ENCODE assay signal across 8 mouse cellular contexts in genomic region chr13:60409706-60410502, GRCm38 (mm10).
DNase-seq lines count a peak whose midpoint lies in the region; ATAC-seq and TF ChIP-seq lines count a peak whose summit lies in the region.

No protein-coding gene starts in this region.

- 55% methylated on average over 14 of the region's 14 CpGs for WGBS in stomach, embryonic 14.5 days
- WGBS in stomach, postnatal 0 days, result 50% methylated on average over 14 of the region's 14 CpGs
- 80% methylated on average over 14 of the region's 14 CpGs for WGBS in forebrain, embryonic 14.5 days
- 67% methylated on average over 14 of the region's 14 CpGs for WGBS in forebrain, embryonic 12.5 days

- H3K9me3 ChIP-seq in stomach, embryonic 14.5 days (ENCODE audit: control insufficient read depth, low read depth, low read length), result no peaks in the 10 kb centered on the region
- H3K9me3 ChIP-seq in stomach, postnatal 0 days (ENCODE audit: control insufficient read depth, low read length), result no peaks in the 10 kb centered on the region
- H3K9me3 ChIP-seq in forebrain, embryonic 14.5 days (replicated peaks; ENCODE audit: control insufficient read depth, low read length), result no peaks in the 10 kb centered on the region
- no peaks in the 10 kb centered on the region for H3K9me3 ChIP-seq in forebrain, embryonic 12.5 days

- peak; percentile 23; the same call in 1 of the 2 replicates for ATAC-seq in stomach, embryonic 14.5 days (ENCODE audit: insufficient number of reproducible peaks, insufficient read depth, low FRiP score, low read depth)
- no peak for ATAC-seq in stomach, postnatal 0 days (ENCODE audit: low FRiP score, low TSS enrichment)
- no peak for ATAC-seq in forebrain, embryonic 14.5 days
- no peak for ATAC-seq in forebrain, embryonic 12.5 days (ENCODE audit: low FRiP score)

- no peak overlapping the region for H3K4me2 ChIP-seq in stomach, embryonic 14.5 days (replicated peaks; ENCODE audit: low read depth, low read length)
- H3K4me2 ChIP-seq in stomach, postnatal 0 days (replicated peaks; ENCODE audit: low read depth), result no peak overlapping the region
- H3K4me2 ChIP-seq in forebrain, embryonic 14.5 days (ENCODE audit: low read length), result no peak overlapping the region
- H3K4me2 ChIP-seq in forebrain, embryonic 12.5 days, result no peak overlapping the region

- H3K4me1 ChIP-seq in stomach, embryonic 14.5 days (ENCODE audit: control insufficient read depth, insufficient read depth, low read length), result no peaks in the 10 kb centered on the region
- no peaks in the 10 kb centered on the region for H3K4me1 ChIP-seq in stomach, postnatal 0 days (replicated peaks; ENCODE audit: control insufficient read depth, insufficient read depth)
- peaks cover 9% of the 10 kb centered on the region for H3K4me1 ChIP-seq in embryonic fibroblast, embryonic 13.5 days (ENCODE audit: control insufficient read depth, insufficient read depth, low read length)
- no peaks in the 10 kb centered on the region for H3K4me1 ChIP-seq in forebrain, embryonic 14.5 days (ENCODE audit: control insufficient read depth, insufficient read depth, low read length)
- H3K4me1 ChIP-seq in forebrain, embryonic 12.5 days, result no peaks in the 10 kb centered on the region

- H3K27ac ChIP-seq in stomach, embryonic 14.5 days (ENCODE audit: low read length), result peak overlapping the region; percentile 74; the same call in 1 of the 2 replicates
- H3K27ac ChIP-seq in stomach, postnatal 0 days (replicated peaks), result no peak overlapping the region; the same call in 1 of the 2 replicates
- peak overlapping the region; percentile 94 for H3K27ac ChIP-seq in embryonic fibroblast, embryonic 13.5 days (ENCODE audit: insufficient read depth, low read length)
- no peak overlapping the region for H3K27ac ChIP-seq in forebrain, embryonic 14.5 days (ENCODE audit: low read depth, low read length)
- H3K27ac ChIP-seq in forebrain, embryonic 12.5 days, result no peak overlapping the region

- H3K4me3 ChIP-seq in stomach, embryonic 14.5 days (ENCODE audit: low read depth, low read length), result no peak overlapping the region
- H3K4me3 ChIP-seq in stomach, postnatal 0 days (ENCODE audit: low read depth, low read length), result no peak overlapping the region
- H3K4me3 ChIP-seq in embryonic fibroblast, embryonic 13.5 days (ENCODE audit: insufficient read depth, low read length), result no peak overlapping the region
- no peak overlapping the region for H3K4me3 ChIP-seq in forebrain, embryonic 14.5 days (ENCODE audit: low read depth, low read length)
- no peak overlapping the region for H3K4me3 ChIP-seq in forebrain, embryonic 12.5 days (replicated peaks)

- TF ChIP-seq POLR2A in embryonic fibroblast, embryonic 13.5 days (IDR thresholded peaks at IDR 0.05; ENCODE audit: low read depth, low read length), result peak; percentile 30; the same call in 1 of the 2 replicates

- no peak for DNase-seq in stomach, postnatal 0 days (ENCODE audit: low spot score)
- peak; percentile 95 for DNase-seq in hindlimb bud, embryonic 11.5 days (ENCODE audit: extremely low spot score, low read depth, low spot score)
- DNase-seq in yolk sac, embryonic 10.5 days (ENCODE audit: low spot score), result peak; percentile 33
- DNase-seq in spleen, postnatal 36 days (ENCODE audit: low spot score in 2 of 2), result no peak
- no peak for DNase-seq in forebrain, embryonic 14.5 days (ENCODE audit: low spot score)

- no peak for TF ChIP-seq EP300 in stomach, postnatal 0 days (optimal IDR thresholded peaks at IDR 0.05)

- TF ChIP-seq CTCF in stomach, postnatal 0 days (IDR thresholded peaks at IDR 0.05; ENCODE audit: low read depth), result no peak
- no peak for TF ChIP-seq CTCF in embryonic fibroblast, embryonic 13.5 days (IDR thresholded peaks at IDR 0.05; ENCODE audit: borderline replicate concordance, insufficient read depth, low read length)

- H3K36me3 ChIP-seq in stomach, embryonic 14.5 days (ENCODE audit: control insufficient read depth, insufficient read depth, low read length), result no peaks in the 10 kb centered on the region
- H3K36me3 ChIP-seq in stomach, postnatal 0 days (ENCODE audit: control insufficient read depth, insufficient read depth, low read length), result no peaks in the 10 kb centered on the region
- no peaks in the 10 kb centered on the region for H3K36me3 ChIP-seq in forebrain, embryonic 14.5 days (ENCODE audit: control insufficient read depth, insufficient read depth, low read length)
- no peaks in the 10 kb centered on the region for H3K36me3 ChIP-seq in forebrain, embryonic 12.5 days (replicated peaks)

- H3K27me3 ChIP-seq in stomach, embryonic 14.5 days (ENCODE audit: control insufficient read depth, insufficient read depth, low read length), result no peaks in the 10 kb centered on the region
- H3K27me3 ChIP-seq in stomach, postnatal 0 days (ENCODE audit: control insufficient read depth, insufficient read depth, low read length), result no peaks in the 10 kb centered on the region
- no peaks in the 10 kb centered on the region for H3K27me3 ChIP-seq in forebrain, embryonic 14.5 days (replicated peaks; ENCODE audit: control insufficient read depth, insufficient read depth, low read length)
- no peaks in the 10 kb centered on the region for H3K27me3 ChIP-seq in forebrain, embryonic 12.5 days

- no peak overlapping the region for H3K9ac ChIP-seq in stomach, embryonic 14.5 days (replicated peaks; ENCODE audit: low read depth, low read length)
- no peak overlapping the region for H3K9ac ChIP-seq in stomach, postnatal 0 days (ENCODE audit: low read length)
- H3K9ac ChIP-seq in forebrain, embryonic 14.5 days (ENCODE audit: low read length), result no peak overlapping the region
- no peak overlapping the region for H3K9ac ChIP-seq in forebrain, embryonic 12.5 days

Comparison
In these comparisons a context has a peak if more than half of its experiments do, and no peak if none do; other contexts are left out.
1. H3K27ac ChIP-seq: peak in stomach, embryonic 14.5 days (single experiment) and embryonic fibroblast, embryonic 13.5 days (single experiment); none in stomach, postnatal 0 days (single experiment), forebrain, embryonic 14.5 days (single experiment) and forebrain, embryonic 12.5 days (single experiment).
2. DNase-seq: peak in hindlimb bud, embryonic 11.5 days (single experiment) and yolk sac, embryonic 10.5 days (single experiment); none in stomach, postnatal 0 days (single experiment), spleen, postnatal 36 days (0 of 2) and forebrain, embryonic 14.5 days (single experiment).